Mouse (Mus musculus) heart, embryonic 13.5 days (tissue): ENCODE measurements around the gene Ttll12. TPM values are rescaled to one million over a fixed set of nuclear protein-coding genes. Genes with fewer than 3 reads are reported as not detected.

Experiments
- ATAC-seq: fragments of 200-750 bp; cut with Nextera tagmentation; 2 replicates; pipeline ENCODE4 v1.8.0; 2017; ENCODE audit warnings: moderate TSS enrichment; ENCODE audit not compliant: insufficient number of reproducible peaks, low FRiP score, low TSS enrichment; ENCODE audit errors: extremely low read depth
- H3K27ac ChIP-seq: fragments of 300-500 bp; sonication (generic); replicated peaks from 2 replicates; pipeline ENCODE4 v1.5.1; 2015; ENCODE audit warnings: moderate library complexity, mild to moderate bottlenecking, inconsistent platforms
- H3K27me3 ChIP-seq: fragments of 300-500 bp; sonication (generic); replicated peaks from 2 replicates; pipeline ENCODE4 v1.6.1; 2015; ENCODE audit warnings: mild to moderate bottlenecking, inconsistent platforms
- H3K36me3 ChIP-seq: fragments of 300-500 bp; sonication (generic); 2 replicates; pipeline ENCODE4 v1.6.1; 2015; ENCODE audit warnings: mild to moderate bottlenecking, inconsistent platforms
- H3K4me1 ChIP-seq: fragments of 300-500 bp; sonication (generic); 2 replicates; pipeline ENCODE4 v1.6.1; 2015; ENCODE audit warnings: inconsistent platforms
- H3K4me2 ChIP-seq: fragments of 300-500 bp; sonication (generic); 2 replicates; pipeline ENCODE4 v1.6.1; 2015; ENCODE audit warnings: inconsistent platforms, mild to moderate bottlenecking, moderate library complexity
- H3K4me3 ChIP-seq: fragments of 300-500 bp; sonication (generic); 2 replicates; pipeline ENCODE4 v1.5.1; 2015; ENCODE audit warnings: moderate library complexity, mild to moderate bottlenecking, inconsistent platforms
- H3K9ac ChIP-seq: fragments of 300-500 bp; sonication (generic); 2 replicates; pipeline ENCODE4 v1.6.1; 2015; ENCODE audit warnings: inconsistent platforms, mild to moderate bottlenecking, moderate library complexity
- H3K9me3 ChIP-seq: fragments of 300-500 bp; sonication (generic); 2 replicates; pipeline ENCODE4 v1.6.1; 2016; ENCODE audit warnings: inconsistent platforms
- WGBS: fragments of 180-500 bp; shearing (Covaris S2); methylation state at CpG from one replicate; pipeline ENCODE4 v1.1.7; 2015; ENCODE audit warnings: mixed read lengths; 5-methylcytosine and 5-hydroxymethylcytosine counted together
- polyA plus RNA-seq: library from polyadenylated mRNA; unstranded; fragments of >200 nt; fragmentation: Nextera tagmentation; extraction: Ambion mirVana; gene quantifications from 2 replicates; pipeline ENCODE4 v1.2.1, GENCODE M21; 2015

The Ttll12 gene
- polyA plus RNA-seq, 1 experiment from 2014 or later, result 21.9 TPM

- H3K36me3 ChIP-seq, result peaks cover 8% of the 10 kb centered on the region
- peak overlapping the region; percentile 80 for H3K4me3 ChIP-seq
- no peaks in the 10 kb centered on the region for H3K27me3 ChIP-seq
- no peaks in the 10 kb centered on the region for H3K9me3 ChIP-seq
- H3K4me2 ChIP-seq, result peak overlapping the region; percentile 83
- peak overlapping the region; percentile 87 for H3K9ac ChIP-seq
- no peak for ATAC-seq
- H3K4me1 ChIP-seq, result peaks cover 42% of the 10 kb centered on the region
- H3K27ac ChIP-seq, result peak overlapping the region; percentile 58; the same call in 1 of the 2 replicates
Measured at GRCm38 (mm10) chr15:83593189-83593585, 1.8 kb downstream of the Ttll12 start.

DNA sequence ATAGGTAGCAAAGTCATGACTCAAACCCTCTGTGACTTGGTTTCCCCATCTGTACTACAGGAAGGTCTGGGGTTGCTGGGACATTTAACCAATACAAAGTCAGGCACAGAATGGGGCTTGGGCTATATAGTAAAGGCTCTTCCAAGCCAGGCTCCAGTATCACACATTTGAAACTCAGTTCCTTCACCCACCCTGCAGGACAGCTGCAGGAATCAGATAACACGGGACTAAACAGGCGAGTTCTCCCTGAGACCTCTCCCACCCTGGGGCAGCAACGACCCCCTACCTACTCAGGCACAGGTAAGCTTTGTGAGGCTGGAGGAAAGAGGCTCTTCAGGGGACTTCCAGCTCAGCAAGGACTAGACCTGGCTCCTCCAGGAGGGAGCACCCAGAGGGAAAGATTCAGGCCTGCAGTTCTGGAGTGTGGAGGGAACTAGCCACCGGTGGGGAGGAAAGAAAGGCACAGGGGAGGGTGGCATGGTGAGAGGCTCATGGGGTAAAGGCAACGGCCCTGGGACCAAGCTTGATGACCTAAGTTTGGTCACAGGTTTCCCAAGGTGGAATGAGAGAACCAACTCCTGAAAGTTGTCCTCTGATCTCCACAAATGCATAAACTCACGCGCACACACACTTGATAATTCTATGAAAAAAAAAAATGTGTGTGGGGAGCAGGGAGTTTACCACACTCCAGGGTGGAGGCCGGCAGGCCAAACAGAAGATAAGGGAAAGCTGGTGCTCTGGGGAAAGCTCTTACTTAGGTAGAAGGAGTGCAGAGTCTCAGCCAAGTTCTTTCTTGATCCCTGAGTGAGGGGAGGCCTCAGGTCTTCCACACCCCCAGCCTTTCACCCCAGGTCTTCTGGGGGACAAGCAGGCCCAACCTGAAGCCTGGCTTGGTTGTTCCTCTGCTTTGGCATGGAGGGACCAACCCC is 2.4 kb downstream of the Ttll12 start:
- Histone ChIP-seq H3K4me3 (peak overlapping the region; percentile 80), H3K4me1 (peaks cover 42% of the 10 kb centered on the region), H3K9me3 (no peaks in the 10 kb centered on the region), H3K36me3 (peaks cover 14% of the 10 kb centered on the region), H3K27me3 (no peaks in the 10 kb centered on the region), H3K4me2 (peak overlapping the region; percentile 83), H3K9ac (peak overlapping the region; percentile 87), H3K27ac (peak overlapping the region; percentile 58; the same call in 1 of the 2 replicates)
- no peak for ATAC-seq
- 38% methylated on average over 8 of the region's 8 CpGs for WGBS

GRCm38 (mm10) chr15:83591758-83592157 is 3.2 kb downstream of the Ttll12 start:
- WGBS, result 70% methylated on average over 6 of the region's 6 CpGs
- peaks cover 21% of the 10 kb centered on the region for H3K36me3 ChIP-seq
- H3K4me1 ChIP-seq, result peaks cover 42% of the 10 kb centered on the region

GRCm38 (mm10) chr15:83590841-83591240 is 4.1 kb downstream of the Ttll12 start:
- Histone ChIP-seq H3K9ac (no peak overlapping the region; the same call in 1 of the 2 replicates), H3K27me3 (no peaks in the 10 kb centered on the region), H3K27ac (no peak overlapping the region), H3K4me3 (no peak overlapping the region), H3K9me3 (peaks cover 5% of the 10 kb centered on the region; the same call in 1 of the 2 replicates), H3K4me1 (peaks cover 42% of the 10 kb centered on the region), H3K36me3 (peaks cover 31% of the 10 kb centered on the region), H3K4me2 (no peak overlapping the region)
- 88% methylated on average over 4 of the region's 4 CpGs for WGBS
- no peak for ATAC-seq

More at GRCm38 (mm10) chr15:83591758-83592157, 3.2 kb downstream of the Ttll12 start:
- Histone ChIP-seq H3K9me3 (no peaks in the 10 kb centered on the region), H3K4me2 (peak overlapping the region; percentile 83), H3K9ac (peak overlapping the region; percentile 51; the same call in 1 of the 2 replicates), H3K4me3 (0 out of 2 replicates have a peak overlapping the region, but pooled peaks have one; percentile 6), H3K27ac (no peak overlapping the region), H3K27me3 (no peaks in the 10 kb centered on the region)
- ATAC-seq, result no peak

GRCm38 (mm10) chr15:83584741-83585220 is 10.2 kb downstream of the Ttll12 start:
- no peak overlapping the region for H3K9ac ChIP-seq
- no peak overlapping the region for H3K4me3 ChIP-seq
- no peak overlapping the region for H3K27ac ChIP-seq
- H3K9me3 ChIP-seq, result peaks cover 7% of the 10 kb centered on the region; the same call in 1 of the 2 replicates
- ATAC-seq, result no peak
- H3K27me3 ChIP-seq, result no peaks in the 10 kb centered on the region
- H3K4me1 ChIP-seq, result peaks cover 3% of the 10 kb centered on the region; the same call in 1 of the 2 replicates
- no peak overlapping the region for H3K4me2 ChIP-seq
- H3K36me3 ChIP-seq, result peaks cover 86% of the 10 kb centered on the region
- WGBS, result 87% methylated on average over 6 of the region's 6 CpGs

GRCm38 (mm10) chr15:83583419-83584156 is 11.4 kb downstream of the Ttll12 start:
- H3K27ac ChIP-seq, result no peak overlapping the region
- H3K4me1 ChIP-seq, result 0 out of 2 replicates have a peak, but pooled peaks cover 3% of the 10 kb centered on the region
- no peak overlapping the region for H3K4me2 ChIP-seq
- peaks cover 7% of the 10 kb centered on the region; the same call in 1 of the 2 replicates for H3K9me3 ChIP-seq
- 70% methylated on average over 8 of the region's 8 CpGs for WGBS
- H3K36me3 ChIP-seq, result peaks cover 97% of the 10 kb centered on the region
- H3K27me3 ChIP-seq, result no peaks in the 10 kb centered on the region
- no peak for ATAC-seq
- 0 out of 2 replicates have a peak overlapping the region, but pooled peaks have one; percentile 40 for H3K9ac ChIP-seq
- H3K4me3 ChIP-seq, result no peak overlapping the region

DNA sequence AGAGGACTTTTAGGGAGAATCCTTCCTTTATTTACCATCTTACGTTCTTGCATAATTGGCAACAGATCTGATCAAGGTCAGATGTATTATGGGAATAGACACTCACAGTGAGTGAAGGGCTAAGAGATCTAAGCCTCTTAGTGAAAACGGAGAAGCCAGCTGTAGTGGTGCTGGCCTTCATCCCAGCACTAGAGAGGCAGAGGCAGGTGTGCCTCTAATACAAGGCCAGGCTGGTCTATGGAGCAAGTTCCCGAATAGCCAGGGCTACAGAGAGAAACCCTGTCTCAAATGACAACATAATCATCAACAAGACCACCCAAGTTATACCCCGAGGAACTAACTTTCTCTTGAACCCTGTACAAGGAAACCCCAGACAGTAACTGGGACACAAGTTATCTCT is 12.0 kb downstream of the Ttll12 start:
- no peaks in the 10 kb centered on the region for H3K27me3 ChIP-seq
- 82% methylated on average over 4 of the region's 4 CpGs for WGBS
- H3K4me2 ChIP-seq, result no peak overlapping the region
- H3K9me3 ChIP-seq, result peaks cover 7% of the 10 kb centered on the region; the same call in 1 of the 2 replicates
- no peak for ATAC-seq
- no peak overlapping the region for H3K9ac ChIP-seq
- 0 out of 2 replicates have a peak, but pooled peaks cover 3% of the 10 kb centered on the region for H3K4me1 ChIP-seq
- H3K4me3 ChIP-seq, result no peak overlapping the region
- H3K36me3 ChIP-seq, result peaks cover 97% of the 10 kb centered on the region
- no peak overlapping the region for H3K27ac ChIP-seq

- ATAC-seq, result no peak
- no peak overlapping the region for H3K27ac ChIP-seq
- no peak overlapping the region for H3K4me3 ChIP-seq
- no peaks in the 10 kb centered on the region for H3K4me1 ChIP-seq
- WGBS, result 83% methylated on average over 9 of the region's 9 CpGs
- no peaks in the 10 kb centered on the region for H3K27me3 ChIP-seq
- H3K36me3 ChIP-seq, result peaks cover 89% of the 10 kb centered on the region
- no peaks in the 10 kb centered on the region for H3K9me3 ChIP-seq
- no peak overlapping the region for H3K4me2 ChIP-seq
- no peak overlapping the region for H3K9ac ChIP-seq
Measured at GRCm38 (mm10) chr15:83576651-83577050, 18.3 kb downstream of the Ttll12 start.

DNA sequence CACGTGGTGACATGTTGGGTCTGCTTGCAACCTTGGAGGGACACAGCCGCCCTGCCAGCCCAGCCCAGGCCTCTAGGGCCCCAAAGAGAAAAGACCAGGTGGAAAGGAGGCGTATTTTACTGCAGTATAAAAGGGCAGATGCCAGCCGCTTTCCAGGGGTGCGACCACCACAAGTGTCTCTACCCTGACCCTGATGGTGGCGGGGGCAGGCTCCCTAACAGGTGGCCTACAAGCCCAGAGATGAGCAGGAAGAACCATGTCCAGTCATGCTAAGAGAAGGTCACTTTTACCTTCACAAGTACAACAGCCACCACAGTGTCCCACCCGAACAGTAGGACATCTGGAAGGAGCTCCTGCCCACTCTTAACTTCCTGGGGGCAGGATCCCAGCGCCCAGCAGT is 19.4 kb downstream of the Ttll12 start:
- no peak overlapping the region for H3K27ac ChIP-seq
- no peak for ATAC-seq
- no peak overlapping the region for H3K9ac ChIP-seq
- H3K4me3 ChIP-seq, result no peak overlapping the region
- H3K27me3 ChIP-seq, result no peaks in the 10 kb centered on the region
- H3K9me3 ChIP-seq, result no peaks in the 10 kb centered on the region
- H3K36me3 ChIP-seq, result peaks cover 82% of the 10 kb centered on the region
- H3K4me1 ChIP-seq, result no peaks in the 10 kb centered on the region
- WGBS, result 89% methylated on average over 8 of the region's 8 CpGs
- no peak overlapping the region for H3K4me2 ChIP-seq

DNA sequence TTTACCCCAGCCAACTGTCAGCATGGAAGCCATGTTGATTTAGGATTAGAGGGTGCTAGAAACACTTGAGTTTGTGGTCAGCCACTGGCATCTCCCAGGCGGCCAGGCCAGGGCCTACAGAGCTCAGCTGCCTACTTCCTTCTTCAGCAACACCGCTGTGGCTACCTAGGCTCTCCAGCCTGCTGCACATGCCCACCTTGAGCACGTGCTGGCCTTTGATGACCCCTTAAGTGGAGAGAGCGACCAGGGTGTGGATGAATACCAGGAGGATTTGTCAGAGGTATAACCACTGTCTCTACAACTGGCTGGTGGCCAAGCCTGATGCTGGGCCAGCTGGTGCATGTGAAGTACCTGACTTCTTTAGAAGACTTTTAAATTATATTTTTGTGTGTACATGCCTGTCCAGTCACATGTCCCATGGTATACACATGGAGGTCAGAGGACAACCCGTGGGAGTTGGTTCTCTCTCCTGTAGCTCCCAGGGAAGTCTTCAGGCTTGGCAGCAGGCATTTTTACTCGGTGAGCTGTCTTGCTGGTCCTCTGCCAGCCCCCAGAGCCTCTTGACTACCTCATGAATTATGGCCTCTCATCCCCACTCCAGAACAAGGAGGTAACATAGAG is 20.1 kb downstream of the Ttll12 start:
- Histone ChIP-seq H3K27me3 (no peaks in the 10 kb centered on the region), H3K27ac (no peak overlapping the region), H3K4me1 (no peaks in the 10 kb centered on the region), H3K4me3 (no peak overlapping the region), H3K9ac (no peak overlapping the region), H3K36me3 (peaks cover 75% of the 10 kb centered on the region), H3K9me3 (no peaks in the 10 kb centered on the region), H3K4me2 (no peak overlapping the region)
- ATAC-seq, result no peak
- 78% methylated on average over 6 of the region's 6 CpGs for WGBS
